Mouse (Mus musculus) liver, adult (tissue): ENCODE data around the gene Sema3g.

ENCODE experiments used
- GATA4 ChIP-seq: IDR thresholded peaks from 2 replicates; pipeline ENCODE4 v1.6.1; 2014; ENCODE audit warnings: mild to moderate bottlenecking, low read length; ENCODE audit not compliant: insufficient replicate concordance

The Sema3g gene

DNA sequence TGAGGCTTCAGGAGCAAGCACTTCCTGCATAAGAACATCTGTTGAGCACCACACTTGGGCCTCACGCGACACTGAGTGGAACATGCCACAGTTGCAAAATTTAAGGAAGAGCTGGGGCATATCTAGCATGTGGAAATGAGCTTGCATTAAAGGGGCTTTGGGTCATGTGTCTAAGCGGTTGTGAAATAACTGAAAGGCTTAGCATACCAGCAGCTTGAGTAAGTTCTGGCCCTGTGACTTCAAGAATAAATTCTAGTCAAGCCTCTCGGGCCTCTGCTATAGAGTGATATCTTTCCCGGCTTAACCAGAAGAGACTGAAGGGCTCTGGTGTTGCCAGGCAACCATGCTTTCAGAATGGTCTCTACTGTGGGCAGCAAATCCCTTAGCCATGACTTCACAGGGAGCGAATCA, 28.9 kb upstream of the Sema3g start:
- peak; percentile 44; the same call in 1 of the 2 replicates for TF ChIP-seq GATA4

DNA sequence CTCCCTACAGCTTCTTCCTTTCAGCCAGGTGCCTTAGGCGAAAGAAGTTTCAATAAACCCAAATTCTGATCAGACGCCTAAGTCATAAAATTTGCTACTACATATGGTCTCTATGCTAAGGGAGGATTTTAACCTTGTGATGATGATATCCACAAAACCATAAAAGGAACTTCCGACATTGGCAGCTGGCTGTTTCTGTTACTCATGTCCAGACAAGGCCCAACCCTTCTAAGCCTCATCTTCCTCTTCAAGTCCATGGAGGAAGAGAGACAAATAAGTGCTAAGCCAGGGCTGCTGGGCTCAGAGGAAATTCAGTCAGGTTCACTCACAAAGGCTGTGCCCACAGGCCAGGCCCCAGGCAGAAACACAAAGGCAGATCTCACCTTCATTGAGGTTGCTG, 28.3 kb upstream of the Sema3g start:
- TF ChIP-seq GATA4 = no peak

DNA sequence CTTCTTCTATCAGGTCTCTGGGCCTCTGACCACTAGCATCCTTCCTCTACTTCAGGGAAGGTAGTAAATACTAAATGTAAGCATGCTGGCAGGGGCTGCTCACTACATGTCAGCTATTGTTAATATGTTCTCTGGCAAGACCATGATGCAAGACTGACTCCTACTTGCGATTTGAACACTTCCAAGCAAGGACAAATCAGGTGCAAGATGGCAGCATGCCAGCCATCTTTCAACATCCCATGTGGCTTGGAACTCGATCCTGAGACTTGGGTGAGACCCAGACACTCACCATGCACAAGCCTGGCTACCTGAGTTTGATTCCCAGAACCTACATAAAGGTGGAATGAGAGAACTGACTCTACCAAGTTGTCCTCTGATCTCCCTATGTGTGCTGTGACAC, 25.7 kb upstream of the Sema3g start:
- no peak for TF ChIP-seq GATA4

DNA sequence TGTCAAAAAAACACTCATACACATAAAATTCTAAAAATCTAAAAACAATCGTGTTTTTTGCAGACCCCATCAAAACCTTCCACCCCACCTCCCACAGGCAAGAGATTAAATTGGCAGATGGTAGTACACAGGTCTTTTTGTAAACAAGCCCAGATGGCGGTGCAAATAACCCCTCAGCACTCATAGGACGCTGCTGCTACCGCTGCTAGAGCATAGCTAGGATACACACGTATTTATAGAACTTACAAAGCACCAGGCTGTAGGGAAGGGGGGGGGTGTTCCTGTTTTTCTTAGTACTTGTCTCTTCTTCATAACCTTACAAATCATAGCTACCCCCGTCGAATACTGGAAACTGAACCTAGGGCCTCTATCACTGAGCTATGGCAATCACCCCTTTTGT, 23.9 kb upstream of the Sema3g start:
- no peak for TF ChIP-seq GATA4

DNA sequence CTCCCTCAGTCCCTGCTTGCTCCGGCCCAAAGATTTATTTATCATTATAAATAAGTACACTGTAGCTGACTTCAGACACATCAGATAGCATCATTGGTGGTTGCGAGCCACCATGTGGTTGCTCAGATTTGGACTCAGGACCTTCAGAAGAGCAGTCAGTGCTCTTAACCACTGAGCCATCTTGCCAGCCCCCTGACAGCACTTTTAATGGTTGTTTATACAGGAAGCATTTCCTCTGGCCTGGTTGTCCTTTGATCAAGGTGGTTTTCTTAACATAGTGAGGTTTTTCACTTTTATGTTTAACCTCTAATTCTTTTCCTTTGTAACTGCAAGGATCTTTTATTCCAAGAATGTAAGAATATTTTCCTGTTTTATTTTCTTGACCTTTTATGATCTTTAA, 23.2 kb upstream of the Sema3g start:
- no peak for TF ChIP-seq GATA4

DNA sequence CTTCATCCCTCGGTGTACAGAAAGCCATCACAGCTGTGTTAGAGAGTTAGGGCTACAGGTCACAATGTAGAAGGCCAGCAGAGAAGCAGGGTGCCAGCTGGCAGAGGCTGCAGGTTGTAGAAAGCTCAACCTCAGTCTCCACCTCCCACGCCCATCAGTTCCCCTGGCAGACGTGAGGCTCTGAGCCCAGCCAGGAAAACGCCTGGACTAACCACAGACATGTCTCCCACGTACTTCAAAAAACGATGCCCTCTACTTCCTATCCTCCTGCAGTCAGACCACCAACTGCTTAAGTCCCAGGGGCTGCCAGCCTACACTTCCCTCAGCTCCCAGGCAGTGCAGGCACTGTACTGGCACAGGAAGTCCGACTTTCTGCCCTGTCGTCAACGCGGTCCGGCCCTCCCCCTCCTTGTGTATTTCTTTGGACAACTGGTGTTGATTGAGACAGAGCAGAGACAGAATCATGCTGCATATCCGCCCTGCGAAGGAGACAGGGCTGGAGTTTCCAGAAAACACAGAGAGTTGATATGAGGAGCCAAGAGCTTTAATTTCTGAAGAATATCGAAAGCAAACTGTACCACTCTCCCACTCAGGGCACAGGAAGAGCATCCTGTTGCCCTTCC, 22.7 kb upstream of the Sema3g start:
- TF ChIP-seq GATA4 = peak; percentile 66; the same call in 1 of the 2 replicates

DNA sequence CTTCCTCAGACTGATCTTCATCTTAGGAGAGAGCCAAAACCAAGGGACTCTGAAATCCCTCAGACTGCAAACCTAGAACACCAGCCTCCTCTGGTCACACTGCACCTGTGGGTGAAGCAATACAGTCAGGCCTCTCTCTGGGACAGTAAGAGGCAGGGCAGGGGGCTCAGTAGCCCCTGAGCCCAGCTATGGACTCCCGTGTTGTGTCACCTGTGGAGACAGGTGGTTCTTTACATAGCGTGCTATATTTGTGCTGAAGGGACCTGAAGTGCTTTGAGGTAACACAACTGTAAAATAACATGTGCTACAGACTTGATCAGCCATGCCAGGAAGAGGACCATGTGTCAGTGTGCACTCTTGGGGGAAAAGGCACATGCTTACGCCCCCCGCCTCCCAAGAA, 22.1 kb upstream of the Sema3g start:
- TF ChIP-seq GATA4 = no peak

DNA sequence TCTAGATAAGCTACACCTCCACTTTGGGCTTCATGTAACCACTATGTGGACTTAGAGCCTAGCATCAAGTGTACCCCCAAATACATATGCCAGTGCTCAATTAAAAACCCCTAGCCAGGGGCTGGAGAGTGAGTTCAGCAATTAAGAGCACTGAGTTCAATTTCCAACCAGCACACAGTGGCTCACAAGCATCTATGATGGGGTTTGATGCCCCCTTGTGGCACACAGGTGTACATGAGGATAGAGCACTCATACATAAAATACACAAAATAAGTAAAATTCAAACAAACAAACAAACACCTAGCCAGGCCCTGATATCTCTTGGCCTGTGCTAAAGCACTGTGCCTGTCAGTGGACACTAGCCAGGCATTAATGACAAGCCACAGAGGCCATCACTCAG, 21.7 kb upstream of the Sema3g start:
- TF ChIP-seq GATA4 = no peak

DNA sequence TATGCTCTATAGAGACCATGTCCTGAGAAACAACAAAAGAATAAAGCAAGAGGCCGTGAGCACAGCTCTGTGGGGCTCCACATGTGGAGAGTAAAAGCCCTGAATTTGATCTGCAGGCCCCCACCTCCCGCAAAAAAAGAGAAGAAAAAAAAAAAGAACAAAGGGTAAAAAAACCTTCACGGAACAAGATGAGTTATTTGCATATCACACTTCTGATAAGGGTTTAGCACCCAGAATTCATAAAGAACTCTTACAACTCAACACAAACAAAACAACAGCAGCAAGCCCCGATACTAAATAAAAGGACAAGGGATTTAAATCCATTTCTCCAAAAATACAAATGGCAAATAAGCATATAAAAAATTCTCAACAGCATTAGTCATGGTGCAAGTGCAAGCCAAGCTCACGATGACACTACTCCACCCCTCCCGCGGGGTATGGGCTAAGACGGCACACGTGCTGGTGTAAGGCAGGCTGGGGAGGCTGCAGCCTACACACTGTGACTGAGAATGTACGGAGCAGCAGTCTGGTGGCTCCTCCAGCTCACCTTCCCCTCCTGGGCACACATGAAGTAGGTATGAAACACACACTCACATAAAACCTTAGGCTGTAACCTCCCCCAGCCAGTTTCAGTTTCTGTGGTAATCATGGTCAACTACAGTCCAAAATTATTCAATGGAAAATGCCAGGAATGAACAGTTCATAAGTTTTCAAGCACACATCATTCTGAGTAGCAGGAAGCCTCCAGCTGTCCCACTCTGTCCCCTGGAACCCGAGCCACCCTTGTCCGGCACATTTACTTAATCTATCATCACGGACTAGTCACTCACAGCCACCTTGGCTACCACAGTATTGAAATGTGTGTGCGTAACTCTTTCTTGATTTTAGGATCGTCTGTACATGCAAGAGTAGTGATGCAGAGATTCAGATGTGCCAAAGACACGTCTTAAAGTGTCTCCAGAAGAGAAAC, 19.8 kb upstream of the Sema3g start:
- no peak for TF ChIP-seq GATA4

DNA sequence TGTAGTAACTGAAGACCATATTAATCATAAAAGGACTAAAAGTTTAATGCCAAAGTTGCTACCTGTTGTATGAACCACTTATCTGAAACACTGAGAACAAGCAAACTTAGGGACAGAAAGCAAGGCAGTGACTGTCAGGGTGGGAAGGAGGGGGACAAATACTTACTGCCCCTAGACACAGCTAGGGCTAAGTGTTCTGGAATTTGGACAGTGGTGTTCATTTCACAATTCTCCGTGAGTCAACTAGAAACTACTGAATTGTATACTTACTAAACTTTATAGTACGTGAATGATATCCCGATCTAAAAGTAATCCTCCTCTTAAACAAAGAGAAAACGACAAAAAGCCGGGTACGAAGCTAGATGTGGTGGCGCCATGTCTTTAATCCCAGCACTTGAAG, 18.1 kb upstream of the Sema3g start:
- TF ChIP-seq GATA4 = no peak

DNA sequence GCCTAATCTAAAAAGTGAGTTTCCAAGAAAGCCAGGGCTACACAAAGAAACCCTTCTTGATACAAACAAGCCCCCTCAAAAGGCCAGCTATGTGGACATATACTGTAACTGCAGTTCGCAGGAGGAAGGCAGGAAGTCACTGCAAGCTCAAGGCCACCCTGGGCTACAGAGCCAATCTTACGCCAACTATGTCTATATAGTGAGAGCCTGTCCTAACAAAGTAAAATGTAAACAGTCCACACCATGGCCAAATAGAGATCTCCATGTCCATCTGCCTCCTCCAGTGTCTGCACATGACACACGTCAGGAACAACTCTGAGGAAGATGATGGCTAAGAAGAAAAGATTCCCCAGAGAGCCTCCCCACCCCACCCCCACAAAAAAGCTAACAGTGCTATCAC, 17.6 kb upstream of the Sema3g start:
- TF ChIP-seq GATA4 = no peak

DNA sequence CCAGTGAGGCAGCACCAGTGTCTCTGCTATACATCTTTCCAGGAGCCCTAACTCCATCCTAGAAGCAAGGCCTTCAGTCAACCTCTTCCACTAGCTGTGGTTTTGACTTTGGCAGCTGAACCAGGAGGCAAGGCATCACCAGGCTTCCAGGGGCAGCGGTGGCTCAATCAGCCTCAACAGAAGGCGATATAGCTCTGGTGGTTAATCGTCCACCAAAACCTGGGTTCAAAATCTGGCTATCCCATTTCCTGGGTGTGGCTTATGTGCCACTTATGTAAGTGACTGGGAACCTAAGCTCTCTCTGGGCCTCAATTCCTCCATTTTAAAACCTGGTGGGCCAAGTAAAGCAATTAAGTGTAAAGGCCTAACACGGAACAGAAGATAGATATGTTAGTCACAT, 12.8 kb upstream of the Sema3g start:
- no peak for TF ChIP-seq GATA4

DNA sequence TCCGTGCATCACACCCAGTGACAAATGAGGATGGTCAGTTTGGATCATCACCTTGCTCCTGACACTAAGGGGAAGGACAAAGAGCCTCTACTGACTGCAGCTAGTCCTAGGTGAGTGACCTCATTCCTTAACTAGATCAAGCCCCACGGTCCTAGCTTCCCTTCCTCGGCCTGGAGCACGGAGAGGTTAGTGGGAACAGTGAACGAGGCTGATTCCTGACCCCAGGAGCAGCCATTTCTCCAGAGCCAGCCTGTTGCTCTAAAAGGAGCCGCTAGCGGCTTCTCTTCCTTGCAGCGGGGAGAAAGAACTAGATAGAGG, 12.5 kb upstream of the Sema3g start:
- TF ChIP-seq GATA4 = no peak

DNA sequence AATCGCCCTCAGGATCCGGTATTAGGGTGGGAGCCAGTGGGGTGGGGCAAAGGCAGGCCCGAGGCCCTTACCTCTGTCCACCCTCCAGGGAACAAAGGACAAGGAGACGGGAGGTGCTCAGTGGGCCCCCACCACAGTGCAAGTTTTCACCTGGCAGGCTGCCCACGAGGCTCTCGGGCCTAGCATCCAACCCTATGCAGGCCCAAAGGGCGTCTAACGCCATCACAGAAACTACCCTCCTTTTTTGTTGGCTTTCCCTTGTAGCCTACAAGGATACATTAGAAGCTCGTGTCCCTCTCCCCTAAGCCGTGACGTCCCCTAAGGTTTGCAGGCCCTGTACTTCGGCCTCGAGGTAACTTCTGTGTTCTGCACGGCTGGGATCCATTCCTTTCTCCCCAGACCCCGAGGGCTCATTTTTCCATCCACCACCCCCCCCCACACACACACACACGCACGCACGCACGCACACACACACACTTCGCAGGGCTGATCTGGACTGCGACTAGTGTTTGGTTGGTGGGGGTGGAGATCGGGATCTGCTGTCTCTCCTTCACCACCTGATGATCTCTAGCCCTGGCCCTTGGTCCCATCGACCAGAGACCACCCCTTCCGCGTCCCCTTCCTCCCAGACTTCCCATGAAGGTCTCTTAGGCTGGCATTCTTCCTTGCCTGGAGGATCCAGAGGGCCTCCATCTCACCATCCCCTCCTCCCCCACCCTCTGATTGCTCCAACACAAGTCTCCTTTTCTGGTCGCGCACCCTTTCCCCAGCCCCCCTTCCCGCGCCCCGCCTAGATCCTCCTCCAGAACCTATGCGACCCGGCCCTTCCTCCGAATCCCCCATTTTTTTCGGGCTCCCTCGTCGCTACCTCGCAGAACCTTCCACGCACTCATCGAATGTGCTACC, 11.8 kb upstream of the Sema3g start:
- TF ChIP-seq GATA4 = no peak

DNA sequence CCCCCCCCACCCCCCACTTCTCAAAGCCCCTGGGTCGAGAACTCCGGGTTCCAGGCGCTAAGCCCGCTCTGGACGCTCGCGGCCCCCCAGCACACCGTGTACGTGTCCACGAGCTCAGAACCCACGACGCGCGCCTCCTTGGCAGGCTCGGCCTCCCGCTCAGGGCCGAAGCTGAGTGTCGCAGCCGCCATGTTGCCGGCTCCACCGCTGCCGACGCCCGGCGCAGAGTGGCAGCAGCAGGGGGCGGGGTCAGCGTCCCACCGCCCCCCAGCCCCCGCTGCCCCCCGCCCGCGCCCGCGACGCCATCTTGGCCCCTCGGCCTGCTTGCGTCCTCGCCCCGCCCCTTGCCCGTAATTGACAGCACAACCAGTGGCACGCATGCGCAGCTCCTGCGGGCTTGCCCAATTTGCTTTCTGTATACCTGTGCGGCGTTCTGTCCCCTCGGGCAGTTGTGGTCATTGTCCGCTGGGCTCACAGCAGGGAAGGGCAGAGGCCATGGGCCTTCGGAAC, 11.1 kb upstream of the Sema3g start:
- TF ChIP-seq GATA4 = no peak
